ENCODE assay signal across 9 mouse cellular contexts in the genomic region with DNA sequence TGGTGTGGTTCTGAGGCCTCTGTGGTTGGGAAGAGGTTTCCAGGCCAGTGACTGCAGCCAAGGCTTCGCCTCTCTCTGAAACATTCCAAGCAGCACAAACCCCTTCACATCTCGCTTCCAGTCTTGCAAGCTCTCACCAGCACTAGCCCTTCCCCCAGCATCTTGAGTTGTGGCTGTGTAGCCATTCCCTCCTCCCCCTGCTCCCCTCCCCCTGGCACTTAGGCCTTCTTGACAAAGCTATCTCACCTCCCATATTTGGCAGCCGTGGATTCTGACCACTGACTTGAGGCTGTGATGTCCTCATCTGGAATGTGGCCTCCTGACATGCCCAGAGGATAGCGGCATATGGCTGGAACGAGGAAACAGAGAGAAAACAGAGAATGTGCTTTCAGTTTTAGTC. TPM values are rescaled to one million over a fixed set of nuclear protein-coding genes. Genes with fewer than 3 reads are reported as not detected.
DNase-seq lines count a peak whose midpoint lies in the region; ATAC-seq and TF ChIP-seq lines count a peak whose summit lies in the region.
"Had no signal": no experiment of that assay in that cellular context is flagged by ENCODE, and none has a peak within 500 bp of the region (broad histone marks: within the 10 kb centered on the region; RNA-seq: fewer than 3 reads in every experiment).

No protein-coding gene starts in this region.

- CTCF ChIA-PET in Patski (lab: Charles Lee), result interaction anchor here (2.1 kb wide), 1 partner anchor 72 kb away, joined by 5 read pairs; no protein-coding TSS in a partner anchor

- H3K4me3 ChIP-seq in embryonic facial prominence, embryonic 15.5 days (replicated peaks), result no peak overlapping the region
- no peak overlapping the region for H3K4me3 ChIP-seq in lung, embryonic 15.5 days
- H3K4me3 ChIP-seq in layer of hippocampus, adult 2 months, result no peak overlapping the region
- H3K4me3 ChIP-seq: embryonic facial prominence, embryonic 13.5 days had no signal

- H3K27ac ChIP-seq in embryonic facial prominence, embryonic 15.5 days (replicated peaks), result peak overlapping the region; percentile 22; the same call in 1 of the 2 replicates
- peak overlapping the region; percentile 84 for H3K27ac ChIP-seq in lung, embryonic 15.5 days
- no peak overlapping the region for H3K27ac ChIP-seq in layer of hippocampus, adult 2 months
- H3K27ac ChIP-seq: embryonic facial prominence, embryonic 13.5 days had no signal

- no peaks in the 10 kb centered on the region for H3K9me3 ChIP-seq in embryonic facial prominence, embryonic 15.5 days (replicated peaks)
- no peaks in the 10 kb centered on the region for H3K9me3 ChIP-seq in lung, embryonic 15.5 days
- H3K9me3 ChIP-seq: embryonic facial prominence, embryonic 13.5 days had no signal

- peak; percentile 87 for ATAC-seq in Patski
- ATAC-seq in embryonic facial prominence, embryonic 15.5 days (ENCODE audit: insufficient number of reproducible peaks, low FRiP score, low TSS enrichment, low read depth), result no peak
- ATAC-seq in lung, embryonic 15.5 days (ENCODE audit: borderline replicate concordance, extremely low read depth, low FRiP score, low TSS enrichment), result peak; percentile 94
- ATAC-seq in erythroblast, adult 5-6 weeks (replicated peaks; ENCODE audit: low FRiP score, poor library complexity, severe bottlenecking), result no peak

- no peak overlapping the region for H3K9ac ChIP-seq in embryonic facial prominence, embryonic 15.5 days
- no peak overlapping the region for H3K9ac ChIP-seq in lung, embryonic 15.5 days
- H3K9ac ChIP-seq: embryonic facial prominence, embryonic 13.5 days had no signal

- DNase-seq in Patski (ENCODE audit: low read depth, low spot score), result no peak
- DNase-seq in heart, postnatal 14 days, result peak; percentile 27 to 49
- no peak for DNase-seq in thymus, postnatal 36 days
- DNase-seq in layer of hippocampus, adult 2 months (ENCODE audit: low spot score in 2 of 2), result no peak
- DNase-seq in cerebellum, adult 9-11 months, result no peak

- TF ChIP-seq CTCF in Patski (IDR thresholded peaks at IDR 0.05), result no peak
- TF ChIP-seq CTCF in layer of hippocampus, adult 2 months (conservative IDR thresholded peaks at IDR 0.05), result no peak

- POLR2A ChIA-PET in Patski (lab: Charles Lee), result no interaction called here

- intact Hi-C loops in heart, postnatal 14 days (cut with DNase I), result no loop called here

- no peak overlapping the region for H3K4me2 ChIP-seq in embryonic facial prominence, embryonic 15.5 days (replicated peaks)
- H3K4me2 ChIP-seq in lung, embryonic 15.5 days, result peak overlapping the region; percentile 26
- H3K4me2 ChIP-seq: embryonic facial prominence, embryonic 13.5 days had no signal

- peaks cover 26% of the 10 kb centered on the region for H3K36me3 ChIP-seq in embryonic facial prominence, embryonic 15.5 days
- H3K36me3 ChIP-seq in lung, embryonic 15.5 days, result peaks cover 6% of the 10 kb centered on the region; the same call in 1 of the 2 replicates

- 55% methylated on average over 5 of the region's 5 CpGs for WGBS in embryonic facial prominence, embryonic 15.5 days
- WGBS in lung, embryonic 15.5 days, result 10% methylated on average over 5 of the region's 5 CpGs

- no peaks in the 10 kb centered on the region for H3K27me3 ChIP-seq in Patski
- no peaks in the 10 kb centered on the region for H3K27me3 ChIP-seq in embryonic facial prominence, embryonic 15.5 days
- no peaks in the 10 kb centered on the region for H3K27me3 ChIP-seq in lung, embryonic 15.5 days
- H3K27me3 ChIP-seq: embryonic facial prominence, embryonic 13.5 days had no signal

- in situ Hi-C loops in Patski (cut with MboI; ENCODE audit: low pct_unique_long_range_greater_than_20kb), result no loop called here

- 0 out of 2 replicates have a peak, but pooled peaks cover 3% of the 10 kb centered on the region for H3K4me1 ChIP-seq in embryonic facial prominence, embryonic 15.5 days
- H3K4me1 ChIP-seq in lung, embryonic 15.5 days, result peaks cover 13% of the 10 kb centered on the region; the same call in 1 of the 2 replicates

RNA-seq across cellular contexts. Expression of gene Hsd17b7, which starts 37.5 kb away (rescaled TPM):
- 11.3 TPM for polyA plus RNA-seq in Patski (2021)
- 20.3 and 21.5 TPM in 2 replicates for polyA plus RNA-seq in embryonic facial prominence, embryonic 15.5 days (2015; fragmentation: Nextera tagmentation; extraction: Ambion mirVana)
- total RNA-seq in heart, postnatal 14 days (2021), result 10 to 100 TPM; 16.6 to 17.6 TPM
- polyA plus RNA-seq in lung, embryonic 15.5 days (2015; fragmentation: Nextera tagmentation; extraction: Ambion mirVana), result 10.0 and 10.8 TPM in 2 replicates
- 10 to 100 TPM; 13.1 to 15.9 TPM for total RNA-seq in layer of hippocampus, adult 2 months (2021)
- total RNA-seq in erythroblast, adult 5-6 weeks (2015; ENCODE audit: low replicate concordance), result 0.77 and 1.7 TPM in 2 replicates
- total RNA-seq in erythroblast, adult 5-6 weeks (2017; ENCODE audit: low replicate concordance), result 0.60 and 0.98 TPM in 2 replicates

Comparison
In these comparisons a context has a peak if more than half of its experiments do, and no peak if none do; other contexts are left out.
1. ATAC-seq: peak in Patski (single experiment) and lung, embryonic 15.5 days (single experiment); none in embryonic facial prominence, embryonic 15.5 days (single experiment) and erythroblast, adult 5-6 weeks (single experiment).
2. DNase-seq: peak in heart, postnatal 14 days (2 of 2); none in Patski (single experiment), thymus, postnatal 36 days (0 of 2), layer of hippocampus, adult 2 months (0 of 2) and cerebellum, adult 9-11 months (single experiment).
3. RNA of gene Hsd17b7, which starts 37.5 kb away (total RNA-seq): 16.6 to 17.6 TPM in heart, postnatal 14 days and 13.1 to 15.9 TPM in layer of hippocampus, adult 2 months; 0.60 to 1.7 TPM in erythroblast, adult 5-6 weeks; every median in the first group is over 4 times any median in the second.